Mouse (Mus musculus): Measurements from ENCODE around the gene Olfr195. TPM values are rescaled to one million over a fixed set of nuclear protein-coding genes. Genes with fewer than 3 reads are reported as not detected.

The Olfr195 gene
- polyA plus RNA-seq (2017; shearing (Covaris generic)), result not detected

DNA sequence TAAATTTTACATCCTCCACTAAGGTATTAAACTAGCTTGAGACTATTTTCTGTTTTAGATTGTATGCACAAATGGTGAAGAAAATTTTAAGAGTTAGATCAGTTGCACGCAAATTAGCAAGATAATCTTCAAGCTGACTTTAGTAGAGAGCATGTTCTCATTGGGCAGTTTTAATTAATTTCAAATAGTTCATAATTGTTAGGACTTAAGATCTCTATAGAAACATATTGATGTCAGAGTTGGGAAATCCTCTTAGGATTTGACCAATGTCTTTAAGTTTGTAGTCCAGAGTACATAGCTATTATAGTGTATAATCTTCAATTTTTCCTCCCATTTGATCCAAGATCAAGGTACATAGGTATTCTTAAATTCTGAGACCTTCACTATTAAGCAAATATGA, at the start of gene Olfr195:
Olfr195 (plus strand) TSS at position 301 of the 400 bp plus-strand sequence.

DNA sequence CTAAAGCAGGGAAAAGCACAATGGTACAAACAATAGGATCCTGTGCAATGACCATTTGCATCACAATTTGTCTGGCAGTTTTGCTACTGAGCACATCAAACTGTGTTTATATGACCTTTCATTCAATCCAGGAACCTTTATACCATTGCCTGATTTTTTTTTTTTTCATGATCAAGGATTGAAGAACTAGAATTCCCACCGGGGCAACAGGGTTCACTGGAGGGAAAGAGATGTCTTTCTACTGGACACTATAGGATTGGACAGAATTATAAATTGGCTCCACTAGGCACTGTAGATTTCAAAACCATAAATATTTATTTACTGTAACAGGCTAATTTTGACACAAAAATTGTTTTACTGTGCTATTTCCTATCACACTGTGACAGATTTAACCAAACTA, 35.1 kb upstream of the Olfr195 start, which contains the start of gene Olfr193:
Olfr193 (minus strand) TSS at position 101 of the 400 bp plus-strand sequence.

DNA sequence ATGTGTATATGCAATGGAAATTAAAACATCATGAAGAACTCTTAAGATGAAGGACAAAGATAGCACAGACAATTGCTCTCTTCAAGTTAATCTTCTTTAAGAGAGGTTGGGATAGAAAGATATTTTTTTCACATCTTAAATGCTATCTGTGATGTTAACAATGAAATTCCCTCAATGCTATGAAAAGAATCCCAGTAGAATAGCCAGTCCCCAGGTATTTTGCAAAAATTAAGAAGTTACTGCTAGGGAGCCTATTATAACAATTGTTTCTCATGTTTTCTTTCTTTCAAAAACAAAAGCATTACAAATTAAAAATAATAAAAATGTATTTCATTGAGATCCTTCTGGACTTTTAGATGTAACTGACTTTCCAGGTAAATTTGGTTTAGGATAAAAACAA, 25.9 kb upstream of the Olfr195 start, which contains the start of gene Olfr194:
Olfr194 (minus strand) TSS at position 101 of the 400 bp plus-strand sequence.

DNA sequence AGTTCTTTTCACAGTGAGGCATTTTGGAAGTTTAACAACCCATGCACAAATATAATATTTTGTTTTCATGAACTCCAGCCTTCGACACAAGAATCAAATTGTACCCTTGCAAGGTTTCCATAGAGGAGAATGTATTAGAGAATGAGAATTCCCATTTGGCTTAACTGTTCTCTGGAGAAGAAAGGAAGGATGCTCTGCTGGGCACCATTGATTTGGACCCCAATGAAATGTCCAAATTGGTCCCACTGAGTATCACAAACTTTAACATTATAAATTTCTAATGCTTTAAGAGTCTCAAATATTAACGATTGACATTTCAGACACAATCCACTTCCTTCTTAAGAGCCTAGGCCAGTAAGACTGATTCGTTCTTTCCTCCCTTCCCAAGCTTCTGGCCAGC, 23.5 kb downstream of the Olfr195 start, which contains the start of gene Olfr196:
Olfr196 (minus strand) TSS at position 101 of the 400 bp plus-strand sequence.

Other genes with a start within 250 kb of the Olfr195 start
- 0.27 TPM for gene Olfr181, start 218.3 kb upstream of the Olfr195 start, polyA plus RNA-seq (2017; shearing (Covaris generic))
- gene Olfr180, start 217.7 kb upstream of the Olfr195 start, polyA plus RNA-seq (2017; shearing (Covaris generic)), result not detected
- gene Olfr183, start 151.7 kb upstream of the Olfr195 start, polyA plus RNA-seq (2017; shearing (Covaris generic)), result not detected
- 0.12 TPM for gene Olfr186, start 116.8 kb upstream of the Olfr195 start, polyA plus RNA-seq (2017; shearing (Covaris generic))
- not detected for gene Olfr187, start 107.3 kb upstream of the Olfr195 start, polyA plus RNA-seq (2017; shearing (Covaris generic))
- gene Olfr190, start 69.0 kb upstream of the Olfr195 start, polyA plus RNA-seq (2017; shearing (Covaris generic)), result not detected
- gene Olfr191, start 57.2 kb upstream of the Olfr195 start, polyA plus RNA-seq (2017; shearing (Covaris generic)), result not detected
- gene Olfr193, start 35.2 kb upstream of the Olfr195 start, polyA plus RNA-seq (2017; shearing (Covaris generic)), result not detected
- not detected for gene Olfr194, start 26.0 kb upstream of the Olfr195 start, polyA plus RNA-seq (2017; shearing (Covaris generic))
- not detected for gene Olfr196, start 23.4 kb downstream of the Olfr195 start, polyA plus RNA-seq (2017; shearing (Covaris generic))
- gene Olfr198, start 56.5 kb downstream of the Olfr195 start, polyA plus RNA-seq (2017; shearing (Covaris generic)), result not detected
- gene Olfr199, start 72.7 kb downstream of the Olfr195 start, polyA plus RNA-seq (2017; shearing (Covaris generic)), result not detected
- gene Olfr201, start 125.6 kb downstream of the Olfr195 start, polyA plus RNA-seq (2017; shearing (Covaris generic)), result not detected
- not detected for gene Olfr202, start 139.7 kb downstream of the Olfr195 start, polyA plus RNA-seq (2017; shearing (Covaris generic))
- gene Olfr203, start 151.8 kb downstream of the Olfr195 start, polyA plus RNA-seq (2017; shearing (Covaris generic)), result not detected
- not detected for gene Olfr204, start 171.2 kb downstream of the Olfr195 start, polyA plus RNA-seq (2017; shearing (Covaris generic))
- gene Olfr205, start 184.1 kb downstream of the Olfr195 start, polyA plus RNA-seq (2017; shearing (Covaris generic)), result not detected
- not detected for gene Olfr206, start 202.2 kb downstream of the Olfr195 start, polyA plus RNA-seq (2017; shearing (Covaris generic))
- gene Olfr209, start 216.9 kb downstream of the Olfr195 start, polyA plus RNA-seq (2017; shearing (Covaris generic)), result not detected